Mouse (Mus musculus): ENCODE results near the gene Itih2. TPM values are rescaled to one million over a fixed set of nuclear protein-coding genes. Genes with fewer than 3 reads are reported as not detected.

Gene Itih2
- polyA plus RNA-seq, 1 experiment: 0.19 TPM

GRCm38 (mm10) chr2:10121826-10122225, 9.4 kb downstream of the Itih2 start:
- TF ChIP-seq CTCF (IDR thresholded peaks at IDR 0.05; ENCODE audit: extremely low read depth, insufficient read depth, insufficient read length, insufficient replicate concordance) (no peak), POLR2A (IDR thresholded peaks at IDR 0.05; ENCODE audit: low read depth, low read length) (no peak)
- Histone ChIP-seq H3K4me1 (ENCODE audit: control insufficient read depth, insufficient read depth, insufficient read length) (no peaks in the 10 kb centered on the region), H3K27ac (ENCODE audit: insufficient read depth, low read length) (no peak overlapping the region), H3K27me3 (ENCODE audit: control insufficient read depth, insufficient read depth, low read length) (no peaks in the 10 kb centered on the region), H3K36me3 (ENCODE audit: control insufficient read depth, insufficient read depth, low read length) (no peaks in the 10 kb centered on the region), H3K4me3 (ENCODE audit: extremely low read depth, insufficient read depth, insufficient read length) (no peak overlapping the region)
- no peak for DNase-seq (ENCODE audit: low read depth in 1 of 2, low spot score in 2 of 2)
- WGBS: 65% methylated on average over 3 of the region's 3 CpGs

- Histone ChIP-seq H3K4me1 (ENCODE audit: control insufficient read depth, insufficient read depth, insufficient read length) (no peaks in the 10 kb centered on the region), H3K27me3 (ENCODE audit: control insufficient read depth, insufficient read depth, low read length) (no peaks in the 10 kb centered on the region), H3K4me3 (ENCODE audit: extremely low read depth, insufficient read depth, insufficient read length) (no peak overlapping the region), H3K36me3 (ENCODE audit: control insufficient read depth, insufficient read depth, low read length) (no peaks in the 10 kb centered on the region), H3K27ac (ENCODE audit: insufficient read depth, low read length) (no peak overlapping the region)
- WGBS: 89% methylated on average over 8 of the region's 8 CpGs
- no peak for DNase-seq (ENCODE audit: low read depth in 1 of 2, low spot score in 2 of 2)
- no peak for TF ChIP-seq POLR2A (IDR thresholded peaks at IDR 0.05; ENCODE audit: low read depth, low read length)
- TF ChIP-seq CTCF (IDR thresholded peaks at IDR 0.05; ENCODE audit: extremely low read depth, insufficient read depth, insufficient read length, insufficient replicate concordance): no peak
These were observed 11.9 kb downstream of the Itih2 start for GRCm38 (mm10) chr2:10119276-10119675.

GRCm38 (mm10) chr2:10118751-10119150, 12.4 kb downstream of the Itih2 start:
- no peak for DNase-seq (ENCODE audit: low read depth in 1 of 2, low spot score in 2 of 2)
- Histone ChIP-seq H3K36me3 (ENCODE audit: control insufficient read depth, insufficient read depth, low read length) (no peaks in the 10 kb centered on the region), H3K27ac (ENCODE audit: insufficient read depth, low read length) (no peak overlapping the region), H3K4me1 (ENCODE audit: control insufficient read depth, insufficient read depth, insufficient read length) (no peaks in the 10 kb centered on the region), H3K4me3 (ENCODE audit: extremely low read depth, insufficient read depth, insufficient read length) (no peak overlapping the region), H3K27me3 (ENCODE audit: control insufficient read depth, insufficient read depth, low read length) (no peaks in the 10 kb centered on the region)
- 47% methylated on average over 1 of the region's 1 CpGs for WGBS
- TF ChIP-seq CTCF (IDR thresholded peaks at IDR 0.05; ENCODE audit: extremely low read depth, insufficient read depth, insufficient read length, insufficient replicate concordance) (no peak), POLR2A (IDR thresholded peaks at IDR 0.05; ENCODE audit: low read depth, low read length) (no peak)

GRCm38 (mm10) chr2:10108535-10109189, 22.5 kb downstream of the Itih2 start:
- Histone ChIP-seq H3K27ac (ENCODE audit: insufficient read depth, low read length) (no peak overlapping the region), H3K4me1 (ENCODE audit: control insufficient read depth, insufficient read depth, insufficient read length) (no peaks in the 10 kb centered on the region; the same call in 1 of the 2 replicates), H3K36me3 (ENCODE audit: control insufficient read depth, insufficient read depth, low read length) (no peaks in the 10 kb centered on the region), H3K4me3 (ENCODE audit: extremely low read depth, insufficient read depth, insufficient read length) (no peak overlapping the region), H3K27me3 (ENCODE audit: control insufficient read depth, insufficient read depth, low read length) (no peaks in the 10 kb centered on the region)
- TF ChIP-seq POLR2A (IDR thresholded peaks at IDR 0.05; ENCODE audit: low read depth, low read length) (no peak), CTCF (IDR thresholded peaks at IDR 0.05; ENCODE audit: extremely low read depth, insufficient read depth, insufficient read length, insufficient replicate concordance) (no peak)
- 84% methylated on average over 6 of the region's 6 CpGs for WGBS
- DNase-seq (ENCODE audit: low read depth in 1 of 2, low spot score in 2 of 2): no peak

GRCm38 (mm10) chr2:10101180-10101579, 30.0 kb downstream of the Itih2 start:
- TF ChIP-seq CTCF (IDR thresholded peaks at IDR 0.05; ENCODE audit: extremely low read depth, insufficient read depth, insufficient read length, insufficient replicate concordance) (peak; percentile 63; the same call in 1 of the 2 replicates), POLR2A (IDR thresholded peaks at IDR 0.05; ENCODE audit: low read depth, low read length) (no peak)
- H3K27me3 ChIP-seq (ENCODE audit: control insufficient read depth, insufficient read depth, low read length): no peaks in the 10 kb centered on the region
- DNase-seq (ENCODE audit: low read depth in 1 of 2, low spot score in 2 of 2): peak in 1 of 2 experiments; percentile 29
- no peak overlapping the region for H3K27ac ChIP-seq (ENCODE audit: insufficient read depth, low read length)
- H3K36me3 ChIP-seq (ENCODE audit: control insufficient read depth, insufficient read depth, low read length): no peaks in the 10 kb centered on the region
- WGBS: 24% methylated on average over 6 of the region's 6 CpGs
- H3K4me1 ChIP-seq (ENCODE audit: control insufficient read depth, insufficient read depth, insufficient read length): no peaks in the 10 kb centered on the region
- H3K4me3 ChIP-seq (ENCODE audit: extremely low read depth, insufficient read depth, insufficient read length): no peak overlapping the region

GRCm38 (mm10) chr2:10100471-10100870, 30.7 kb downstream of the Itih2 start:
- 85% methylated on average over 2 of the region's 2 CpGs for WGBS
- Histone ChIP-seq H3K36me3 (ENCODE audit: control insufficient read depth, insufficient read depth, low read length) (no peaks in the 10 kb centered on the region), H3K27me3 (ENCODE audit: control insufficient read depth, insufficient read depth, low read length) (no peaks in the 10 kb centered on the region), H3K4me1 (ENCODE audit: control insufficient read depth, insufficient read depth, insufficient read length) (no peaks in the 10 kb centered on the region), H3K27ac (ENCODE audit: insufficient read depth, low read length) (no peak overlapping the region), H3K4me3 (ENCODE audit: extremely low read depth, insufficient read depth, insufficient read length) (no peak overlapping the region)
- DNase-seq (ENCODE audit: low read depth in 1 of 2, low spot score in 2 of 2): no peak
- TF ChIP-seq CTCF (IDR thresholded peaks at IDR 0.05; ENCODE audit: extremely low read depth, insufficient read depth, insufficient read length, insufficient replicate concordance): no peak

GRCm38 (mm10) chr2:10098598-10099215, 32.5 kb downstream of the Itih2 start:
- no peak overlapping the region for H3K4me3 ChIP-seq (ENCODE audit: extremely low read depth, insufficient read depth, insufficient read length)
- no peak for DNase-seq (ENCODE audit: low read depth in 1 of 2, low spot score in 2 of 2)

More at GRCm38 (mm10) chr2:10098598-10099215, 32.5 kb downstream of the Itih2 start:
- H3K4me1 ChIP-seq (ENCODE audit: control insufficient read depth, insufficient read depth, insufficient read length): no peaks in the 10 kb centered on the region
- TF ChIP-seq POLR2A (IDR thresholded peaks at IDR 0.05; ENCODE audit: low read depth, low read length) (no peak), CTCF (IDR thresholded peaks at IDR 0.05; ENCODE audit: extremely low read depth, insufficient read depth, insufficient read length, insufficient replicate concordance) (no peak; the same call in 1 of the 2 replicates)
- no peak overlapping the region for H3K27ac ChIP-seq (ENCODE audit: insufficient read depth, low read length)
- WGBS: 47% methylated on average over 9 of the region's 9 CpGs
- H3K27me3 ChIP-seq (ENCODE audit: control insufficient read depth, insufficient read depth, low read length): no peaks in the 10 kb centered on the region
- H3K36me3 ChIP-seq (ENCODE audit: control insufficient read depth, insufficient read depth, low read length): no peaks in the 10 kb centered on the region

Data from spleen, adult 2 months (tissue).